Mouse (Mus musculus) ovary, postnatal 10 days (tissue): ENCODE measurements around the gene Mdk.

Experiments used
- DNase-seq: peaks from one replicate; pipeline ENCODE4 v3.0.0; 2022; ENCODE audit warnings: low spot score

The Mdk gene

DNA sequence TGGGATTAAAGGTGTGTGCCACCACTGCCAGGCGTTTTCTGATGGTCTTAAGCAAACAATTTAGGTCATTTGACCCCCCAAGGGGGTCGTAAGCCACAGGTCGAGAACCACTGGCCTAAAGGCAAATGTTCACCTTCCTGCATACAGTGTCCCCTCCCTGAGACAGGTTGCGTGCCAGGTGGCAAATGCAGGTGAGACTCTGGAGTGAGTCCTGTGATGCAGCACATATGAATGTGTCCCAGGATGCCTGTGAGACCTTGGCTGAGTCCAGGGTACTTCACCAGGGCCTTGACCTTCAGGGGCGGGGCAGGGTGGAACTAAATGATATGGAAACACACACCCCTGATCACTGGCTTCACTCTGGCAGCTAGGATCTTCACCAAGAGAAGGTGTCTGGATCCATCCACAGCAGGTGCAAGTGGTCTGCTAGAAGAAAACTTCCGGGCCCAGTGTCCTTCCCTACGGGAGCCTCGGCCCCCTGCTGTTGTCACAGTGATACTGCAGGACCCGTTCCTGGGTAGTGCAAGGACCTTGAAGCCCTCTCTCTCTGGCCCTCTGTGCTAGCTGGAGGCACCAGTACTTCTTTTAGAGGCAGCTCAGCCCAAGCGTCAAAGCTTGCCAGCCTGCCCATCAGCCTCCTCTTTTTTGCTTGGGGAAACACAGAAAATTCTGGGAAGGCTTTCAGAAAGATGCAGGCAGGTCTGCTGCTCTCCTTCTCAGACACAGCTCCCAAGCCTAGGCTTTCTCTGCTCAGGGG is 26.8 kb upstream of the Mdk start:
- no peak for DNase-seq

- no peak for DNase-seq
Measured at GRCm38 (mm10) chr2:91958049-91958448, 26.0 kb upstream of the Mdk start.

DNA sequence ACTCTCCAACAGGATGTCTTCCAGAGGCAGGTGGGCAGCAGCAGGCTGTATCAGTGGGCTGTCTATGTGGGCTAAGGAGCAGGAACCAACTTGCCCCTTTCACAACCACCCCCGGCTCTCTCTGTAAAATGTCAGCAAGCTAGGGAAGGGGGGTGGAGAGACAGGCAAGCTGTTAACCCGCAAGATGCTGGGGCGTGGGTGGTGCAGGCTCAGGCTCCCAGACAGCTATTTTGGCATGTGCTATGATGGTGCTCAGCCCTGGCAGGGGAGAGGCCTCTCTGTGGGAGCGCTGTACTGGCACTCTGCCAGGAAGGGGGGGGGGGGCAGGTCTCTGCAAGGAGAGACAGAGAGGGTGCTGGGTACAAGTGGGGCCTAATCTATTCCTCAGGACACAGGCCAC is 25.0 kb upstream of the Mdk start:
- DNase-seq: no peak

DNA sequence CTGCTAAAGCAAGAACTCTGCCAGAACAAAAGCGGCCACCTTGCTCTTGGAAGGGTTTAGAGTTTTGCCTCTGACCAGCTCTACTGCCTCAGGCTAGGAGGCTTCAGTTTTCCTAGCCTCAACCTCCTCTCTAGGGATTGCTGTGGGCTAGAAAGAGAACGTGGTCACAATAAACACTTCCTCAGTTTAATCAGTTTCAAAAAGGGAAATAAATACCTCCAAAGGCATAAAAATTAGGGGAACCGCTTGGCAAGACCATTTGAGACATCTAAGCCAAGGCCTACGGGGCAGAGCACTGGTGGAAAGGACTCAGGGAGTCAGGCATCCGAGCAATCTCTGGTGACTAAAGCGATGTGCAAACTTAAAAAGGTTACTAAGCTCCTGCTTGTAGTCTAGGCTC is 23.8 kb upstream of the Mdk start:
- no peak for DNase-seq

DNA sequence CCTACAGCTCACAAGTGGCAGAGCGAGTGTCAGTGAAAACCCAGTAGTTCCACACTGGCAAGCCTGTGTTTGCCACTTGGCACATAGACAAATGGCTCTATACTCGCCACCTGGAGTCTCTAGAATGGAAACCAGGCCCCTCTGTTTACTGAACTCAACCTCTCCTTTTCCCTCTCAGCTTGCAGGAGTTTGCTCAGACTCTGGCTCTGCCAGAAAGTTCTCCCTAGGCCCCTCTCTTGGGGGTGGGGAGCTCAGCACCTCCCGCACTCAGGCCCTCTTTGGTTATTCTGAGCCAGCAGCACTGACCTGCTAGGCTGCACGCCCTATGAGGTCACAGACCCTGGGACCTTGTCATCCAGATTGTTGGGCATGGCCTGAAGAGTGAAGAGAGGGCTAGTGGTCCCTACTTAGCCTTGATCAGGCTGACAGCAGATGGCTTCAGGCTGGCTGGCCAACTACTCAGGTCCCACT is 23.1 kb upstream of the Mdk start:
- no peak for DNase-seq

DNA sequence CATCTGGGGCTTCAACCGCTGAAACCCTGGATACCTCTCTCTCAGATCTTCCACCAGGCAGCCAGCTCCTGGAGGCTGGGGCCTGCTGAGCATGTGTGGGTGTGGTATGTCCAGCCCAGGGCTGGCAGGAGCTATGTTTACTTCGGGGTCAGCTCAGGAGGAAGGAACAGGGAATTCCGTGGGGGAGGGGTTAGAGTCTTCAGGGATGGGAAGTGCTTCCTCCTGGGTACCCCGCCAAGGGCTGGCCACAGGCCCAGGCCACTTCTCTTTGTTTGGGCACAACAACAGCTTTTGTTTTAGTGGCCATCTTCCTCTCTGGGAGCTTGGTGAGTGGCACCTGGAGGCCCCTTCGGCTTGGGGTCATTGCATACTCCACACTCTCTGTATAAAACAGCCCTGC is 21.7 kb upstream of the Mdk start:
- no peak for DNase-seq

DNA sequence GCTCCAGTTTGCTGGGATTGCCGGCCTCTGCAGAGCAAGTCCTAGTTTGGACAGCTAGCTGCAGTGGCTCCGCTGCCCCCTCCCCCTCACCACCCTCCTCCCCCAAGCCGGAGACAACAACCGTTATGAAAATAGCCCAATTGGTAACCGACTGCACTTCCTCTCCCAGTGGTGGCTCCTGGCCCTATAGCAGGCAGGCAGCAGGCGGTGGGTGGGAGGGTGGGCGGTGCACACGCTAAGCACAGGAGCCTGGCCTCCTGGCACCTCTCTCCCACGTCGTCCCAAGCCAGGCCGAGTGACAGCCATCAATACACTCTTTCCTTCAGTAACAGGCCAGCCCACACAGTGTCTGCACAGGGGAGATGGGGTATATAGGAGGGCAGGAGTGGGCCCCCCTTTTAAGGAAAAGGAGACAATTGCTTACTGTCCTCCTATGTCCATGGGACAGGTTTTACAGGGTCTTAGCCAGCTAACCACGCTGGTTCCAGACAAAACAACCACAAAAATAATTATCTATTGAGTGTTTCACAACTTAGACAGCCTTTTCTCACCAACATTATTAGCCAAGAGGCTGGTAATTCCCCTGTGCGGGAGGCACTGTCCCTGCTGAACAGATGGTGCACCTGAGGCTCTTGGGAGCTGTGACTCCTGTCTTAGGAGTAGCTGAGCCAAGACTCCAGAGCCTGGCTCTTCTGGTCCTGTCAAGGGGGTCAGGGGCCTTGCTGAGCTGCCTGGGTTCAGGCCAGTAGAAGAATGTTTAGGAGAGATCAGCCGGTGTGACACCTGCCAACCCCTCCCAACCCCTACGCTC is 18.4 kb upstream of the Mdk start:
- DNase-seq: no peak

GRCm38 (mm10) chr2:91949411-91950274 is 17.5 kb upstream of the Mdk start:
- DNase-seq: no peak

- no peak for DNase-seq
Measured at GRCm38 (mm10) chr2:91948792-91949241, 16.7 kb upstream of the Mdk start.

GRCm38 (mm10) chr2:91948151-91948509 is 16.0 kb upstream of the Mdk start:
- DNase-seq: no peak

GRCm38 (mm10) chr2:91947397-91948150 is 15.5 kb upstream of the Mdk start:
- DNase-seq: no peak

DNA sequence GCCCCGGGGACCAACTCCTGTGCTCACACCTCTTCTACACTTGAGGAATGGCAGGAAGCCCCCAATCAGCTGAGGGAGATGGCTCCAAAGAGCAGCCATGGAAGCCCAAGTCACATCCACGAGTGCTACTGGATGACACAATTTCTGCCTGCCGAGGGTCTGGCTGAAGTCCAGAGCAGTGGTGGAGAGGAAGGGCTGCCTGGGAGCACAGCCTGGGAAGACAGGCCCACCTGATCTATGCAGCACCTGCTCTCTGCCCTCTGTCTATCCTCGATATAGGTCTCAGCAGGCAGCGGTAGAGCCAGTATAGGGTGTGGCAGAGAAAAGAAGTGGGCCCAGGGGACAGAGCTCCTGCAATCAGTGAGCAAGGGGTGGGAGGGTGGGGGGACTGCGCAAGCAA is 14.7 kb upstream of the Mdk start:
- no peak for DNase-seq

DNA sequence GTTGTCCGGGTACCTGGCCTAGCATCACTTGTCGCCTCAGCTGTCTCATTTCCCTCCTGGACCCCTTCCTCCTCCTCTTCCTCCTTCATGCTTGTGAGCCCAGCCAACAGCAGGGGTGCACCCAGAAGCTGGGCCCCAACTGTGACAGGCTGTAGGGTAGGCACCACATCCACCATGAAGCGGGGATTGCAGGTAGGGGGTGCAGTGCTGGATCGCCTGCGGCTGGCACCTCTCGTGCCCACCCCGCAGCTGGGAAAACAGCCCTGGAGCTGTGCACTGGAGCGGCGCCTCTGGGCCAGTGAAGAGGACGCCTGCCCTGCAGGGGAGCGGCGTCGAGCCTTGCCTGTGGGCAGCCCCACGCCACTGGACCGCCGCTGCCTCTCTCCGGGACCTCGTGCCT is 13.4 kb upstream of the Mdk start, which contains the start of gene Gm9821:
Gm9821 (plus strand) TSS at position 221 of the 400 bp plus-strand sequence.
- no peak for DNase-seq

DNA sequence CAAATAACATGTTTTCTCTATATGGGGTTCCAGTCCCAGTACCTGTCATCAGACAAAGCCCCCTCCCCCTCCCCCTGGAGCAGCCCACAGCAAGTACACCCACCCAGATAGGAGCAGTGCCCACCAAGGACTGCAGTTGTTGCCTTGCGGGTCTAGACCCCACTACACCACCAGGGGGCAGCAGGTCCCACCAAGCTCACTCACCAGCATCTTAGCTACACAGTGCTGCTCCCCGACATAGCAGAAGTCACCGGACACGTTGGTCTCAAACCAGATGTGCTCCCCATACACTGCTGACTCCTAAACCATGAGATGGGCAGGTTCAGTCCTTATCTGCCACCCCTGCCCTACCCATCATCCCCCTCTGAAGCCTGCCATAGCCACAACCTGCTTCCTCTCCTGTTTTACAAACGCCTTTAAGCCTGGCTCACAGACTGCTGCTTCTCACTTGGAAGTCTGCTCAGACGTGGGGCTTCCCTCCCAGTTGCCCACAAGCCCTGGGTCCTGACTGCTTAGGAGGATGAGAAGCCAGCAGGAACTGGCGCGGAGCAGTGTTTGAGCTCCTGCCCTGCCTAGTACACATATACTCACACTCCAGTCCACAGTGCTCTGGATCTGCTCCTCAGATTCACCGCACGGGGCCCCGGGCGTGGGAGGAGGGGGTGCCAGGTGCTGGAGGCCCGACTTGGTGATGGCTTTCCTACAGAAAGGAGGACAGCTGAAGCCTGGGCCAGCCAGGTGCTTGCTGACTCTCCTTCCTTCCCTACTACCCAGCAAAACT is 12.3 kb upstream of the Mdk start:
- peak; percentile 57 for DNase-seq

- no peak for DNase-seq
Measured at GRCm38 (mm10) chr2:91942356-91942755, 10.3 kb upstream of the Mdk start.

DNA sequence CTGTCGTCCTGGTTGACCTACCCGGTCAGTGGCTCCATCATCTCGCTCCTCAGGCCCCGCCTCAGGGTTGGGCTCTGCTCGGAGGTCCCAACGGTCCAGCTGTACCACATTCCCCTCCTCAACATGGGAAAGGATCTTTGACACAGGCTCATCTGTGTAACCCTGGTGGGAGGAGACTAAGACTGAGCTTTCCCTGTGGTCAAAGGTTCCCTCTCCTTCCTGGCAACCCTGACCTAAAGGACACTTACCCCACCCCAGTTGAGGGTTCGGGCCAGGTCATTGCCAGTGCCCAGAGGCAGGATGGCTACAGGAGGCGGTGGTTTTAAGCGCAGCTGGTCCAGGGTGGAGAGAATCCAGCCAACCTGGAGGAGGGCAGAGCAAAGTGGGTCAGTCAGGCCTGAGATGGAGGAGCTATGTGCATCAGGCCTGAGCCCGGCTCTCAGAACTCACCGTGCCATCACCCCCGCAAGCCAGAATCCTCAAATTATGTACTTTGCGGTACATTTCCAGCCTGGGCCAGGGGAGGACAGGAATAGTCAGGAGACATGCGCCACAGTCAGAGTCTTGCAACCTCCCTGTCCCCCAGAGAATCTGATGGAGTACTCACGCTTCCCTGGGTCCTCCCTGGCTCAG is 7.3 kb upstream of the Mdk start:
- no peak for DNase-seq

- DNase-seq: no peak
Measured at GRCm38 (mm10) chr2:91936154-91936553, 4.1 kb upstream of the Mdk start.

DNA sequence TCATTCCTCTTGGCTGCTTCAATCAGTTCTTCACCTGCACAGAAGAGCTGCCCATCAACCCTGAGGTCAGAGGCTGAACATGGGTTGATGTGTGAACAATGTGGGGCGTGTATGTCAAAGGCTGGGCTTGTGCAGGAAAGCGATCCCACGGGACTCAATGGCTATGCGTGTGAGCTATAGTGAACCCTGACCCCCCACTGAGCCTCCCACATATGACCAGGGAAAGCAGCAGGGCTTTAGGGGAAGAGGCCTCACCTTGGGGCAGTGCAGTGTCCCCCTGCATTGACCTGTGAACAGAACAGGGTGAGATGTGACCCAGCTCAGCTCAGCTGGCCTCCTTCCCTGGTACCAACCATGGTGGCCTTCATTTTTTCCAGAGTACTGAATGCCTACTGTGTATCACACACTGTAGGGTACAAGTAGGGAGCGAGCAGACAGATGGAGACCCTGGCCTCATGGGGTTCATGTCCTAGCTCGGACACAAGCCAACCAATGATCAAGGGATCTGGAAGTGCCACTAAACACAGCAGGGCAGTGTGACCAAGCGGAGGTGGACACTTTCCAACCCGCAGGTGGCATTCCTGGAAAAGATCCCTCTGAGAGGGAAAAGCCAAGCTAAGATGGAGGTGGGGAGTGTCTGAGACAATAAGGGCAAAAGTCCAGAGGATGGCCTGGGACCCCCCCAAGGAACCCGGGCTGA is 2.9 kb upstream of the Mdk start:
- DNase-seq: no peak

GRCm38 (mm10) chr2:91934016-91934415 is 1.9 kb upstream of the Mdk start:
- DNase-seq: no peak

GRCm38 (mm10) chr2:91933471-91933870 is 1.4 kb upstream of the Mdk start:
- DNase-seq: no peak
